Mouse (Mus musculus): Measurements from ENCODE around the gene Iqsec1.

DNA sequence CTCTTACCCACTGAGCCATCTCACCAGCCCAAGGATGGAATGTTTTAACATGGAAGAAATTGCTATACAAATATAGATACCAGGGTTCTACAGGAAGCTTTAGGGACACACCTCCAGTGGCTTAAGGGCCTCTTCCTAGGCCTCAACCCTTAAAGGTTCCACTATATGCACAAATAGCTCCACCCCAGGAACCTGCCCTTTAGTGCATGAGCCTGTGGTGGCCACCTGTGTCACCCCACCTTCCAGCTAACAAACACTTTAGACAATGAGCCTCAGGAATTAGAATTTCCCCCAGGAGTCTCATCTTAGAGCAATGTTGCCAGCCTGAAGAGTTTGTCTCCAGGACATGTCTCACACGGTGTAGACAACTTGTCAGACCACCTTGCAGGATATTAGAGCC, 96.1 kb downstream of the Iqsec1 start:
- TF ChIP-seq POLR2A (IDR thresholded peaks at IDR 0.05; ENCODE audit: low read depth, low read length) = no peak
- no peak for TF ChIP-seq CTCF (IDR thresholded peaks at IDR 0.05; ENCODE audit: extremely low read depth, insufficient read depth, insufficient read length, insufficient replicate concordance)

All from spleen, adult 2 months (tissue).